Mouse (Mus musculus): ENCODE measurements around the gene Dedd2. TPM values are rescaled to one million over a fixed set of nuclear protein-coding genes. Genes with fewer than 3 reads are reported as not detected.
A peak's percentile ranks its signal among the peaks of the same experiment; 100 is the strongest.

Dedd2 gene
- polyA plus RNA-seq, 1 experiment from 2014 or later = 14.9 TPM

DNA sequence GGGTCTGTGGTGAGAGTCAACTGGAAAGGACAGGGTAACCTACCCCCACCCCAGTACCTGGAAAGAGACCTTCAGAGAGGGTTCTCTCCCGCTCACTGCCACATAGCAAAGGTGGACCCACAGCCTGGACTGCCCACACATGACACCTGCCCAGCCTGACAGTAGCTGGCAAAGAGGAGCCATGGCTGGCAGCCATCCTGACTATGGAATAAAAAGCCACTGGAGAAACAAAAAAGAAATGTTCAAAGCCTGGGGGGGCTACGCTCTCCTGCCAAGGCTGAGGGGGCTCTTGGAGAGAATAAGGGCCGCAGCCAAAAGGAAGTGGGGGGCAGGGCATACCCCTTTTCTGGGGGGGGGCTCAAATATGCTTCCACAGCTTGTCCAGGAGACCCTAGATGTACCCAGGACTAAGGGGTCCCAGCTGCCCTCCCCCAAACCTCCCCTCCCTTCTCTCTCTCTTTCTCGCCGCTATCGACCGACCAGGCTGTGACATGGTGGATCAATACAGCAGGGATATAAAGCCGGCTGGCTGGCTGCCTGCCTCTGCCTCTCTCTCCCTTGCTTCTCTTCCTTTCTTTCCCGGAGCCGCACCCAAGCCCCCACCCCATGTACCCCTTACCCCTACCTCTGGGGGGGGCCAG is 68.4 kb downstream of the Dedd2 start:
- peak; percentile 41 for ATAC-seq (ENCODE audit: low read depth)
- no peaks in the 10 kb centered on the region for H3K27me3 ChIP-seq (ENCODE audit: control insufficient read depth, insufficient read depth, low read length)
- no peak overlapping the region for H3K4me3 ChIP-seq (ENCODE audit: low read depth, low read length)
- H3K27ac ChIP-seq (ENCODE audit: low read depth, low read length) = peak overlapping the region; percentile 70
- H3K9ac ChIP-seq (replicated peaks; ENCODE audit: low read depth, low read length) = peak overlapping the region; percentile 25; the same call in 1 of the 2 replicates
- peak overlapping the region; percentile 35 for H3K4me2 ChIP-seq (ENCODE audit: low read depth, low read length)
- peaks cover 57% of the 10 kb centered on the region for H3K4me1 ChIP-seq (ENCODE audit: control insufficient read depth, insufficient read depth, low read length)
- WGBS = 13% methylated on average over 9 of the region's 10 CpGs
- no peaks in the 10 kb centered on the region for H3K36me3 ChIP-seq (ENCODE audit: control insufficient read depth, insufficient read depth, low read length)
- no peaks in the 10 kb centered on the region for H3K9me3 ChIP-seq (ENCODE audit: control insufficient read depth, low read length)

DNA sequence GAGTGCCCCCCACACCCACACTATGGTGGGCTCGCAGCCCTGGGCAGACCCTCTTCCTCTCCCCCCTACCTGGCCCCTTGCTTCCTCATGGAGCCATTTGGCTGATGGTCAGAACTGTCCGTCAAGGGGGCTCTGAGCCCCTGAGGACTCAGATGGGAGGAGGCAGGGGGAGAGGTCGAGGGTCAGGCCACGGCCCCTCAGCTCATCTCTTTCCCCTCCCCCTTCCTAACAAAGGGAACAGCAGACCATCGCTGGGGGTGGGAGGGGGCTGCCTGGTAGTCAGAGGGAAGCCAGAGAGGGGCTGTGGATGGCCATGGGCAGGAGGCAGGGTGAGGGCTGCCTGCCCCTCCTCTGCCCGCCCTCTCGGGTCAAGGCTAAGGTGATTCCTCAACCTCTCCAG is 69.4 kb downstream of the Dedd2 start:
- no peak for ATAC-seq (ENCODE audit: low read depth)
- peak overlapping the region; percentile 35 for H3K4me2 ChIP-seq (ENCODE audit: low read depth, low read length)
- peak overlapping the region; percentile 70 for H3K27ac ChIP-seq (ENCODE audit: low read depth, low read length)
- H3K9me3 ChIP-seq (ENCODE audit: control insufficient read depth, low read length) = no peaks in the 10 kb centered on the region
- H3K4me3 ChIP-seq (ENCODE audit: low read depth, low read length) = no peak overlapping the region
- no peaks in the 10 kb centered on the region for H3K27me3 ChIP-seq (ENCODE audit: control insufficient read depth, insufficient read depth, low read length)
- peak overlapping the region; percentile 41 for H3K9ac ChIP-seq (replicated peaks; ENCODE audit: low read depth, low read length)
- peaks cover 57% of the 10 kb centered on the region for H3K4me1 ChIP-seq (ENCODE audit: control insufficient read depth, insufficient read depth, low read length)
- 2% methylated on average over 7 of the region's 7 CpGs for WGBS
- H3K36me3 ChIP-seq (ENCODE audit: control insufficient read depth, insufficient read depth, low read length) = no peaks in the 10 kb centered on the region

DNA sequence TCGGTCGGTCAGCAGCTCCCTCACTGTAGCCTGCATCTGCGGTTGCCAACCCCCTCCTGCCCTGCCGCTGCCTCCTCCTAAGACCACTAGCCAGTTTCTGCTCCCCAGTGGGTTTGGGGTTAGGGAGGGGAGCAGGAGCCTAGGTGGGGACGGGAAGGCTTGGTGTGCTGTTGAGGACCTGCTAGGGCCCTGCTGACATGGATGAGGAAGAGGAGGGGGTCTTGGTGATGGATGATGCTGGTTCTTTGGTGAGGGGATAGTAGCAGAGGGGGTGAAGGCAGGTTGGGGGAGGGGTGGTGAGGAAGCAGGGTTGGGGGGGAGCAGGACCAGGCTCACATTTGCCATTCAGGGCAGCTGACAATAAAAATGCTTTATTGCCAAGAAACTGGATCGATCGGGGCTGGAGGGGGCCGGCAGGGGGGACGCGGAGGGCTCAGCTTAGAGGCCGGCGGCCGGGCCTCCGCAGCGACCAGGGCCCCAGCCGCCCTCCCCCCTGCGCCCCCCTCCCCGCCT is 70.2 kb downstream of the Dedd2 start:
- Histone ChIP-seq H3K4me3 (ENCODE audit: low read depth, low read length) (no peak overlapping the region), H3K27ac (ENCODE audit: low read depth, low read length) (peak overlapping the region; percentile 70), H3K4me2 (ENCODE audit: low read depth, low read length) (peak overlapping the region; percentile 35), H3K9me3 (ENCODE audit: control insufficient read depth, low read length) (no peaks in the 10 kb centered on the region), H3K4me1 (ENCODE audit: control insufficient read depth, insufficient read depth, low read length) (peaks cover 52% of the 10 kb centered on the region), H3K9ac (replicated peaks; ENCODE audit: low read depth, low read length) (peak overlapping the region; percentile 41; the same call in 1 of the 2 replicates), H3K27me3 (ENCODE audit: control insufficient read depth, insufficient read depth, low read length) (no peaks in the 10 kb centered on the region), H3K36me3 (ENCODE audit: control insufficient read depth, insufficient read depth, low read length) (no peaks in the 10 kb centered on the region)
- ATAC-seq (ENCODE audit: low read depth) = peak; percentile 42; the same call in 1 of the 2 replicates
- 1% methylated on average over 14 of the region's 18 CpGs for WGBS

Small RNA genes within 50 kb of the gene (microRNA-seq; reads per million reads assigned to microRNA genes)
- gene Mir7048 = not detected

Other genes with a start within 250 kb of the Dedd2 start
- gene Rabac1, start 247.9 kb downstream of the Dedd2 start, polyA plus RNA-seq (2014; fragmentation: Nextera tagmentation; extraction: Ambion mirVana) = 319 and 339 TPM in 2 replicates
- 414 and 429 TPM in 2 replicates for gene Atp1a3, start 214.7 kb downstream of the Dedd2 start, polyA plus RNA-seq (2014; fragmentation: Nextera tagmentation; extraction: Ambion mirVana)
- gene Grik5, start 148.3 kb downstream of the Dedd2 start, polyA plus RNA-seq (2014; fragmentation: Nextera tagmentation; extraction: Ambion mirVana) = 22.2 and 28.1 TPM in 2 replicates
- gene Zfp574, start 148.0 kb downstream of the Dedd2 start, polyA plus RNA-seq (2014; fragmentation: Nextera tagmentation; extraction: Ambion mirVana) = 24.6 and 27.3 TPM in 2 replicates
- gene Pou2f2, start 40.9 kb downstream of the Dedd2 start, polyA plus RNA-seq (2014; fragmentation: Nextera tagmentation; extraction: Ambion mirVana) = 27.5 and 33.6 TPM in 2 replicates
- gene Zfp526, start 810 bp upstream of the Dedd2 start, polyA plus RNA-seq (2014; fragmentation: Nextera tagmentation; extraction: Ambion mirVana) = 1.7 and 2.8 TPM in 2 replicates
- 21.5 and 25.1 TPM in 2 replicates for gene Gsk3a, start 17.2 kb upstream of the Dedd2 start, polyA plus RNA-seq (2014; fragmentation: Nextera tagmentation; extraction: Ambion mirVana)
- 4.5 and 4.8 TPM in 2 replicates for gene Erf, start 30.1 kb upstream of the Dedd2 start, polyA plus RNA-seq (2014; fragmentation: Nextera tagmentation; extraction: Ambion mirVana)
- 43.3 and 46.6 TPM in 2 replicates for gene Cic, start 47.1 kb upstream of the Dedd2 start, polyA plus RNA-seq (2014; fragmentation: Nextera tagmentation; extraction: Ambion mirVana)
- 561 and 590 TPM in 2 replicates for gene Pafah1b3, start 77.4 kb upstream of the Dedd2 start, polyA plus RNA-seq (2014; fragmentation: Nextera tagmentation; extraction: Ambion mirVana)
- 2.7 and 4.3 TPM in 2 replicates for gene Prr19, start 80.8 kb upstream of the Dedd2 start, polyA plus RNA-seq (2014; fragmentation: Nextera tagmentation; extraction: Ambion mirVana)
- 70.6 and 94.9 TPM in 2 replicates for gene Tmem145, start 85.5 kb upstream of the Dedd2 start, polyA plus RNA-seq (2014; fragmentation: Nextera tagmentation; extraction: Ambion mirVana)
- gene Megf8, start 96.5 kb upstream of the Dedd2 start, polyA plus RNA-seq (2014; fragmentation: Nextera tagmentation; extraction: Ambion mirVana) = 22.6 and 22.9 TPM in 2 replicates
- not detected in 2 replicates for gene Cnfn, start 149.1 kb upstream of the Dedd2 start, polyA plus RNA-seq (2014; fragmentation: Nextera tagmentation; extraction: Ambion mirVana)
- 3.5 and 6.5 TPM in 2 replicates for gene Lipe, start 178.1 kb upstream of the Dedd2 start, polyA plus RNA-seq (2014; fragmentation: Nextera tagmentation; extraction: Ambion mirVana)
- 0.49 and 0.66 TPM in 2 replicates for gene Cxcl17, start 192.3 kb upstream of the Dedd2 start, polyA plus RNA-seq (2014; fragmentation: Nextera tagmentation; extraction: Ambion mirVana)